Mouse (Mus musculus) frontal cortex, postnatal 25 days (tissue): ENCODE data around the gene Trp53bp1.

Experiments
- DNase-seq, 2 experiments: peaks; one replicate each; pipeline ENCODE4 v3.0.0; 2022; ENCODE audit warnings: low spot score in 2 of 2

Trp53bp1 gene

GRCm38 (mm10) chr2:121271236-121271927, at the start of gene Trp53bp1:
Gene Trp53bp1, minus strand, starts transcription at chr2:121271407.
- peak; percentile 87 to 93 for DNase-seq

GRCm38 (mm10) chr2:121316278-121316677, 45.1 kb upstream of the Trp53bp1 start:
- DNase-seq = no peak

- DNase-seq = no peak
Observed at GRCm38 (mm10) chr2:121308997-121309416, 37.8 kb upstream of the Trp53bp1 start.

- no peak for DNase-seq
Observed at GRCm38 (mm10) chr2:121300036-121300435, 28.8 kb upstream of the Trp53bp1 start.

GRCm38 (mm10) chr2:121299471-121299870, 28.3 kb upstream of the Trp53bp1 start:
- DNase-seq = no peak

- DNase-seq = no peak
Observed at GRCm38 (mm10) chr2:121298131-121298530, 26.9 kb upstream of the Trp53bp1 start.

- no peak for DNase-seq
Observed at GRCm38 (mm10) chr2:121297701-121298100, 26.5 kb upstream of the Trp53bp1 start.

GRCm38 (mm10) chr2:121296754-121297231, 25.6 kb upstream of the Trp53bp1 start:
- no peak for DNase-seq

GRCm38 (mm10) chr2:121295608-121296571, 24.7 kb upstream of the Trp53bp1 start:
- no peak for DNase-seq

- DNase-seq = no peak
Observed at GRCm38 (mm10) chr2:121294753-121295607, 23.8 kb upstream of the Trp53bp1 start.

- no peak for DNase-seq
Observed at GRCm38 (mm10) chr2:121294182-121294581, 23.0 kb upstream of the Trp53bp1 start.

- DNase-seq = no peak
Observed at GRCm38 (mm10) chr2:121292316-121293013, 21.3 kb upstream of the Trp53bp1 start.

- no peak for DNase-seq
Observed at GRCm38 (mm10) chr2:121289730-121290540, 18.7 kb upstream of the Trp53bp1 start.

- peak; percentile 92 to 95 for DNase-seq
Observed at GRCm38 (mm10) chr2:121288901-121289729, 17.9 kb upstream of the Trp53bp1 start, which contains the start of gene Map1a. Gene Map1a, plus strand, starts transcription at chr2:121289600.

GRCm38 (mm10) chr2:121287850-121288249, 16.6 kb upstream of the Trp53bp1 start:
- no peak for DNase-seq

- DNase-seq = no peak
Observed at GRCm38 (mm10) chr2:121271928-121272516, 815 bp upstream of the Trp53bp1 start.

GRCm38 (mm10) chr2:121270521-121271235, 529 bp downstream of the Trp53bp1 start:
- DNase-seq = no peak

- no peak for DNase-seq
Observed at GRCm38 (mm10) chr2:121268446-121268845, 2.8 kb downstream of the Trp53bp1 start.
